Mouse (Mus musculus) kidney, embryonic 16.5 days (tissue): ENCODE results near the gene Scaf4. TPM values are rescaled to one million over a fixed set of nuclear protein-coding genes. Genes with fewer than 3 reads are reported as not detected.

Source experiments
- ATAC-seq: fragments of 200-750 bp; cut with Nextera tagmentation; 2 replicates; pipeline ENCODE4 v1.8.0; 2017; ENCODE audit warnings: moderate TSS enrichment; ENCODE audit not compliant: low FRiP score, low TSS enrichment
- H3K27ac ChIP-seq: fragments of 300-500 bp; sonication (generic); 2 replicates; pipeline ENCODE4 v1.5.1; 2014; ENCODE audit warnings: low read length
- H3K27me3 ChIP-seq: fragments of 300-500 bp; sonication (generic); 2 replicates; pipeline ENCODE4 v1.6.1; 2014; ENCODE audit warnings: low read length, control low read depth, mixed read lengths; ENCODE audit not compliant: insufficient read depth
- H3K36me3 ChIP-seq: fragments of 300-500 bp; sonication (generic); 2 replicates; pipeline ENCODE4 v1.6.1; 2014; ENCODE audit warnings: low read length, control low read depth, mixed read lengths; ENCODE audit not compliant: insufficient read depth
- H3K4me1 ChIP-seq: fragments of 300-500 bp; sonication (generic); 2 replicates; pipeline ENCODE4 v1.6.1; 2014; ENCODE audit warnings: low read length, control low read depth, mixed read lengths; ENCODE audit not compliant: insufficient read depth
- H3K4me2 ChIP-seq: fragments of 300-500 bp; sonication (generic); replicated peaks from 2 replicates; pipeline ENCODE4 v1.6.1; 2014; ENCODE audit warnings: low read depth, low read length
- H3K4me3 ChIP-seq: fragments of 300-500 bp; sonication (generic); 2 replicates; pipeline ENCODE4 v1.5.1; 2014; ENCODE audit warnings: mild to moderate bottlenecking, low read length
- H3K9ac ChIP-seq: fragments of 300-500 bp; sonication (generic); replicated peaks from 2 replicates; pipeline ENCODE4 v1.6.1; 2014; ENCODE audit warnings: low read length
- H3K9me3 ChIP-seq: fragments of 300-500 bp; sonication (generic); 2 replicates; pipeline ENCODE4 v1.6.1; 2016; ENCODE audit warnings: low read length, control low read depth
- WGBS: fragments of 180-500 bp; shearing (Covaris S2); extraction: QIAGEN DNeasy Blood & Tissue Kit; methylation state at CpG from one replicate; pipeline ENCODE4 v1.1.7; 2014; 5-methylcytosine and 5-hydroxymethylcytosine counted together
- polyA plus RNA-seq: library from polyadenylated mRNA; unstranded; fragments of >200 nt; fragmentation: Nextera tagmentation; extraction: Ambion mirVana; gene quantifications from 2 replicates; pipeline ENCODE4 v1.2.1, GENCODE M21; 2015

Gene Scaf4
- polyA plus RNA-seq, 1 experiment from 2014 or later = 22.1 TPM

DNA sequence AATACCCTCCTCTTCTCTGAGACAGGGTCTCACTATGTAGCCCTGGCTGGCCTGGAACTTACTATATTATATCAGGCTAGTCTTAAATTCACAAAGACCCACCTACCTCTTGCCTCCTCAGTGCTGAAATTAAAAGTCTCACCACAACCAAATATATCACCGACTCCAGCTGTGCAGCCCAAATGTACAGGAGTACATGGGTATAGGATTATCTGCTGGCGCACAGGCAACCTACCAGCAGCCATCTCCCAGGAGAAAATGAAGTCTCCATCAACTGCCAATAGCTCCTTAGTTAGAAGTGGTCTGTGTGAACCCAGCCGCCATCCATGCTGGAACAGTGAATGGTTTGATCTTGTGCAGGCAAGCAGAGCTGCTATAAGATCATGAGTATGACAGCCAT, 105.9 kb downstream of the Scaf4 start:
- Histone ChIP-seq H3K9ac (no peak overlapping the region), H3K27ac (no peak overlapping the region), H3K36me3 (no peaks in the 10 kb centered on the region), H3K9me3 (no peaks in the 10 kb centered on the region), H3K4me3 (no peak overlapping the region), H3K4me2 (no peak overlapping the region), H3K4me1 (no peaks in the 10 kb centered on the region), H3K27me3 (no peaks in the 10 kb centered on the region)
- no peak for ATAC-seq
- 92% methylated on average over 3 of the region's 3 CpGs for WGBS

DNA sequence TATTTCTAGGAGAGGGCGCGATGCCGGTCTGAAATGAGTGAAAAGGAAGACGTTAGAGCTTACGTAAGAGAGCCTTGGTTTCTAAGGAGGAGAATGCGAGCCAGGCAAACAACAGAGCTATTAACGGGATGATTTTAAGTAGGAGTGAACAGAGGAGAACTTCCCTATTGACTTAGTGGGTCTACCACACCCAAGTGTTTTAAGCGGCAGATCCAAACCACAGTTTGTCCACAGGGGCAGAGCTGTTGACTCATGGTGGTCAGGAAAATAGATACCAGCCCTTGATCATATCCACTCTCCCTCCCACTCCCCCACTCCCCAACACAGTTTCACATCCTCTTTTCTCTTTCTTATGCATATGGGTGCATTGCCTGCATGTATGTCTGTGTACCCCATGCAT, 106.9 kb downstream of the Scaf4 start:
- Histone ChIP-seq H3K36me3 (no peaks in the 10 kb centered on the region), H3K27ac (no peak overlapping the region), H3K4me2 (no peak overlapping the region), H3K9me3 (no peaks in the 10 kb centered on the region), H3K4me1 (no peaks in the 10 kb centered on the region), H3K4me3 (no peak overlapping the region), H3K9ac (no peak overlapping the region), H3K27me3 (no peaks in the 10 kb centered on the region)
- 80% methylated on average over 8 of the region's 8 CpGs for WGBS
- no peak for ATAC-seq

DNA sequence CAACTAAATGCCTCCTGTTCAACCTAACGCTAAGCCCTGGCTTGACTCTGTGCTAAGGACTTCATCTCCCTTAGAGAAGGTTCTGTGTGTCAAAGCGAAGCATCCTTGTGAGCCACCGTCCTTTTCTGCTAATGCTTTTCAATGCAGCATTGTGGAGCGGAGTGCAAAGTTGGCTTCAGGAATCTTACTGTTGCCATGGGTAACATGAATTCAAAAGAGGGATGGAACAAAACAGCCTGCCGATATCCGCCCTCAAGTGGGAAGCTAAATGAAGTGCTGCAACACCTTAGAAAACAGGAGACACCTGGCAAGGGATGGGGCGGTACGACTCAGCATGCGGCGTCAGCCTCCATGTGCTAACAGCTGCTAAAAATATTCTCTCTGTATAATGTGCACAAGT, 107.8 kb downstream of the Scaf4 start:
- no peak overlapping the region for H3K27ac ChIP-seq
- H3K9me3 ChIP-seq = no peaks in the 10 kb centered on the region
- H3K36me3 ChIP-seq = no peaks in the 10 kb centered on the region
- no peaks in the 10 kb centered on the region for H3K4me1 ChIP-seq
- H3K4me2 ChIP-seq = no peak overlapping the region
- no peak for ATAC-seq
- WGBS = 69% methylated on average over 10 of the region's 10 CpGs
- H3K4me3 ChIP-seq = no peak overlapping the region
- no peak overlapping the region for H3K9ac ChIP-seq
- H3K27me3 ChIP-seq = no peaks in the 10 kb centered on the region

Other genes with a start within 250 kb of the Scaf4 start
- 11.5 and 16.1 TPM in 2 replicates for gene Tiam1, start 140.7 kb downstream of the Scaf4 start, polyA plus RNA-seq
- gene Sod1, start 63.7 kb downstream of the Scaf4 start, polyA plus RNA-seq = 1,053 and 1,127 TPM in 2 replicates
- 11.3 and 12.7 TPM in 2 replicates for gene Hunk, start 101.5 kb upstream of the Scaf4 start, polyA plus RNA-seq